Mouse (Mus musculus): ENCODE results near the gene Myo9a. TPM values are rescaled to one million over a fixed set of nuclear protein-coding genes. Genes with fewer than 3 reads are reported as not detected.

The Myo9a gene
- total RNA-seq, 1 experiment, result 17.0 TPM

- peak; percentile 87 for DNase-seq (ENCODE audit: low read depth, low spot score)
- Histone ChIP-seq H3K36me3 (ENCODE audit: control insufficient read depth, insufficient read depth, low read length, poor library complexity, severe bottlenecking) (no peaks in the 10 kb centered on the region), H3K4me1 (ENCODE audit: control insufficient read depth in 2 of 2, insufficient read depth in 2 of 2, low read length in 2 of 2, poor library complexity in 1 of 2) (peaks cover 0 to 6% of the 10 kb centered on the region in 2 experiments; a peak in 1 of 4 replicates), H3K4me3 (ENCODE audit: insufficient read depth in 1 of 2, low read depth in 1 of 2, low read length in 2 of 2, poor library complexity in 1 of 2, severe bottlenecking in 1 of 2) (peak overlapping the region; percentile 16 to 49; a peak in 1 of 4 replicates), H3K9ac (ENCODE audit: insufficient read depth, low read depth, low read length, poor library complexity, severe bottlenecking) (peak overlapping the region; percentile 33; the same call in 1 of the 2 replicates), H3K27ac (ENCODE audit: insufficient read depth, low read depth, low read length, poor library complexity, severe bottlenecking) (no peak overlapping the region), H3K9me3 (ENCODE audit: control insufficient read depth, insufficient read depth, low read depth, low read length) (no peaks in the 10 kb centered on the region)
- TF ChIP-seq CHD2 (IDR thresholded peaks at IDR 0.05; ENCODE audit: low read depth, low read length), result no peak
- TF ChIP-seq ZC3H11A (IDR thresholded peaks at IDR 0.05; ENCODE audit: borderline replicate concordance, low read depth, low read length), result peak; percentile 76; the same call in 1 of the 2 replicates
- in situ Hi-C loops (cut with MboI; ENCODE audit: low sequenced_read_pairs in 2 of 2, unreplicated experiment in 2 of 2), result loop anchor here in 1 of 2 experiments (10.0 kb wide), 1 partner anchor 262 kb away; no protein-coding TSS in a partner anchor
Measured at GRCm38 (mm10) chr9:59723096-59723657, 27.5 kb upstream of the Myo9a start.

DNA sequence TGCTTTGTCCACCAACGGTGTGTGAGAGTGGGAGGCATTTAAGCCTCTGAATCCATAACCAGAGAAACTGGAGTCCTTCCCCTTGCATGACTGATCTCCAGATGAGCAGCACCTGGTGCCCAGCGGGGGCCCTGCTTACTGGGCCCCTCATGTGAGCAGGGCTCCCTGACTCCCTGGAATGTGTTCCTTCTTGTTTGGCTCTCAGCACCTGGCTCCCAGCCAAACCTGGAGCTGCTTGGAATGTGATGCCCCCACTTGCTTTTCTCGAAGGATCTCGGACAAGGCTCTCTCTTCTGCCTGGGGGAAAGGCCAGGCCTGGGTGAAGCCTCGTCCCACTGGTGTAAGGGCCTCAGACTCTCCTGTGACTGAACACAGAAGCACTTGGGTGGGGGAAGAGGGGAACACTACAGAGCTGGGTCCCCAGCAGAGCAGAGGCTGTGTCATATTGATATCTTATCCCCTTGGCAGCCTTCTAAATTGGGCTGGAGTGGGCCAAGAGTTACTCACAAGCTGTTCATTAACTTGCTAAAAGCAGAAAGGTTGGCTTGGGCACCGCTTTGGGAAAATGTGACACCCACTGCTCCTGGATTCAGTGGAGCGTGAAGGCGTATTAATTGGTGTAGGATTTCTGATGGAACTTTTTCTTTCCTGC lies 26.8 kb upstream of the Myo9a start:
- TF ChIP-seq HCFC1 (IDR thresholded peaks at IDR 0.05; ENCODE audit: borderline replicate concordance, insufficient read depth, low read length), result no peak
- no peak for TF ChIP-seq MAFK (IDR thresholded peaks at IDR 0.05; ENCODE audit: insufficient read depth, low read depth, low read length)
- Histone ChIP-seq H3K36me3 (ENCODE audit: control insufficient read depth, insufficient read depth, low read length, poor library complexity, severe bottlenecking) (no peaks in the 10 kb centered on the region), H3K4me1 (ENCODE audit: control insufficient read depth in 2 of 2, insufficient read depth in 2 of 2, low read length in 2 of 2, poor library complexity in 1 of 2) (peaks cover 0 to 6% of the 10 kb centered on the region in 2 experiments; a peak in 1 of 4 replicates), H3K9ac (ENCODE audit: insufficient read depth, low read depth, low read length, poor library complexity, severe bottlenecking) (peak overlapping the region; percentile 33; the same call in 1 of the 2 replicates), H3K4me3 (ENCODE audit: insufficient read depth in 1 of 2, low read depth in 1 of 2, low read length in 2 of 2, poor library complexity in 1 of 2, severe bottlenecking in 1 of 2) (no peak overlapping the region), H3K9me3 (ENCODE audit: control insufficient read depth, insufficient read depth, low read depth, low read length) (no peaks in the 10 kb centered on the region), H3K27ac (ENCODE audit: insufficient read depth, low read depth, low read length, poor library complexity, severe bottlenecking) (no peak overlapping the region)
- DNase-seq (ENCODE audit: low read depth, low spot score), result peak; percentile 11
- in situ Hi-C loops (cut with MboI; ENCODE audit: low sequenced_read_pairs in 2 of 2, unreplicated experiment in 2 of 2), result loop anchor here in 1 of 2 experiments (10.0 kb wide), 1 partner anchor 261 kb away; no protein-coding TSS in a partner anchor

GRCm38 (mm10) chr9:59725515-59725914 lies 25.2 kb upstream of the Myo9a start:
- H3K9ac ChIP-seq (ENCODE audit: insufficient read depth, low read depth, low read length, poor library complexity, severe bottlenecking), result no peak overlapping the region
- H3K9me3 ChIP-seq (ENCODE audit: control insufficient read depth, insufficient read depth, low read depth, low read length), result no peaks in the 10 kb centered on the region
- no peak for DNase-seq (ENCODE audit: low read depth, low spot score)
- TF ChIP-seq ZC3H11A (IDR thresholded peaks at IDR 0.05; ENCODE audit: borderline replicate concordance, low read depth, low read length) (no peak), HCFC1 (IDR thresholded peaks at IDR 0.05; ENCODE audit: borderline replicate concordance, insufficient read depth, low read length) (no peak), ZNF384 (IDR thresholded peaks at IDR 0.05; ENCODE audit: low read depth, low read length) (no peak), MAFK (IDR thresholded peaks at IDR 0.05; ENCODE audit: insufficient read depth, low read depth, low read length) (no peak), CHD2 (IDR thresholded peaks at IDR 0.05; ENCODE audit: low read depth, low read length) (no peak)
- H3K4me1 ChIP-seq (ENCODE audit: control insufficient read depth in 2 of 2, insufficient read depth in 2 of 2, low read length in 2 of 2, poor library complexity in 1 of 2), result peaks cover 0 to 6% of the 10 kb centered on the region in 2 experiments; a peak in 1 of 4 replicates
- in situ Hi-C loops (cut with MboI; ENCODE audit: low sequenced_read_pairs in 2 of 2, unreplicated experiment in 2 of 2), result loop anchor here in 1 of 2 experiments (10.0 kb wide), 1 partner anchor 259 kb away; no protein-coding TSS in a partner anchor
- no peak overlapping the region for H3K27ac ChIP-seq (ENCODE audit: insufficient read depth, low read depth, low read length, poor library complexity, severe bottlenecking)
- H3K36me3 ChIP-seq (ENCODE audit: control insufficient read depth, insufficient read depth, low read length, poor library complexity, severe bottlenecking), result no peaks in the 10 kb centered on the region
- no peak overlapping the region for H3K4me3 ChIP-seq (ENCODE audit: insufficient read depth in 1 of 2, low read depth in 1 of 2, low read length in 2 of 2, poor library complexity in 1 of 2, severe bottlenecking in 1 of 2)

DNA sequence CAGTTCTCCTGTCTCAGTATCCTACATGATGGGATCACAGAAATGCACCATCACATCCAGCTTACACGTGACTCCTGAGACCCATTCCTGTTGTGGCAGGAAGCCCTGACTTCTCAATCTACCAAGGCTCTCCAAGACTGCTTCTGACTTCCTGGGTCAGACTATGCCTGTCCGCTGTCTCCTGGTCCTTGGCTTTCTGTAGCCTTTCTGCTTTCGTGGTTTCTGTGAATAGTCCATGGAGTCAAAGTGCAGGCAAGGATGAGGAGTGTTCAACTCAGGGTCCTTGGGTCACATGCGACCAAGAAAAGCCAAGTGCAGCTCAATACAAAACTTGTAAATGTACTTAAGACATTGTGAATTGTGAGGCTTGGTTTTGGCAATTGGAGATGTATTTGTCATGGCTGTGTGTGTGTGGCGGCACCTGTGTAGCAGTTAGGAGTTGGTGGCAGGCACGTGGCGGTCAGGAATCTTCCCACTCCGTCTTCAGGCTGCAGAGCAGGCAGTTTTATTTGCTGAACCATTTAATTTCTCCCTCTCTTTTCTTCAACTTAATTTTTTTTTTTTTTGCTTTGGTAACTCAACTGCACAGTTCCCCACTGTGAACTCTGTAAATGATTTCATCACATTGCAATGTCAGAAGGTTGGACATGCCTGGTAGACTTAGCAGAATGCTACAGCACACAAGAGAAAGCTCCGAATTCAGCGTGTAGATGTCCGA lies 23.0 kb upstream of the Myo9a start:
- Histone ChIP-seq H3K4me1 (ENCODE audit: control insufficient read depth in 2 of 2, insufficient read depth in 2 of 2, low read length in 2 of 2, poor library complexity in 1 of 2) (peaks cover 0 to 6% of the 10 kb centered on the region in 2 experiments; a peak in 1 of 4 replicates), H3K9me3 (ENCODE audit: control insufficient read depth, insufficient read depth, low read depth, low read length) (no peaks in the 10 kb centered on the region), H3K27ac (ENCODE audit: insufficient read depth, low read depth, low read length, poor library complexity, severe bottlenecking) (no peak overlapping the region), H3K4me3 (ENCODE audit: insufficient read depth in 1 of 2, low read depth in 1 of 2, low read length in 2 of 2, poor library complexity in 1 of 2, severe bottlenecking in 1 of 2) (no peak overlapping the region), H3K9ac (ENCODE audit: insufficient read depth, low read depth, low read length, poor library complexity, severe bottlenecking) (no peak overlapping the region), H3K36me3 (ENCODE audit: control insufficient read depth, insufficient read depth, low read length, poor library complexity, severe bottlenecking) (no peaks in the 10 kb centered on the region)
- TF ChIP-seq MAFK (IDR thresholded peaks at IDR 0.05; ENCODE audit: insufficient read depth, low read depth, low read length) (no peak), CHD2 (IDR thresholded peaks at IDR 0.05; ENCODE audit: low read depth, low read length) (no peak), ZNF384 (IDR thresholded peaks at IDR 0.05; ENCODE audit: low read depth, low read length) (no peak), ZC3H11A (IDR thresholded peaks at IDR 0.05; ENCODE audit: borderline replicate concordance, low read depth, low read length) (no peak), HCFC1 (IDR thresholded peaks at IDR 0.05; ENCODE audit: borderline replicate concordance, insufficient read depth, low read length) (no peak)
- in situ Hi-C loops (cut with MboI; ENCODE audit: low sequenced_read_pairs in 2 of 2, unreplicated experiment in 2 of 2), result loop anchor here in 1 of 2 experiments (10.0 kb wide), 1 partner anchor 257 kb away; no protein-coding TSS in a partner anchor
- no peak for DNase-seq (ENCODE audit: low read depth, low spot score)
